Mouse (Mus musculus): ENCODE results near the gene Krcc1. TPM values are rescaled to one million over a fixed set of nuclear protein-coding genes. Genes with fewer than 3 reads are reported as not detected.

The Krcc1 gene
- polyA plus RNA-seq, 1 experiment from 2014 or later, result 69.2 TPM

- Histone ChIP-seq H3K36me3 (ENCODE audit: control insufficient read depth, insufficient read depth, low read length) (no peaks in the 10 kb centered on the region), H3K9me3 (ENCODE audit: control insufficient read depth, low read length) (no peaks in the 10 kb centered on the region), H3K4me1 (ENCODE audit: control insufficient read depth in 2 of 2, insufficient read depth in 2 of 2, low read length in 2 of 2) (peaks cover 11 to 27% of the 10 kb centered on the region in 2 experiments), H3K27ac (replicated peaks in 1 of 2; ENCODE audit: control insufficient read depth in 1 of 2, insufficient read depth in 1 of 2, low read depth in 2 of 2, low read length in 2 of 2) (peak overlapping the region; percentile 93 to 96), H3K4me2 (ENCODE audit: low read length) (peak overlapping the region; percentile 73), H3K4me3 (ENCODE audit: control insufficient read depth in 1 of 2, insufficient read depth in 1 of 2, low read depth in 1 of 2, low read length in 2 of 2) (peak overlapping the region; percentile 75 to 86), H3K27me3 (ENCODE audit: control insufficient read depth, insufficient read depth, low read length) (no peaks in the 10 kb centered on the region), H3K9ac (ENCODE audit: low read length) (peak overlapping the region; percentile 97)
- ATAC-seq (ENCODE audit: insufficient number of reproducible peaks, insufficient read depth, low FRiP score, low read depth), result no peak
- WGBS, result 2% methylated on average over 11 of the region's 11 CpGs
Observed at GRCm38 (mm10) chr6:71272316-71272741, 852 bp downstream of the Krcc1 start.

- H3K9me3 ChIP-seq (ENCODE audit: control insufficient read depth, low read length), result no peaks in the 10 kb centered on the region
- 81% methylated on average over 1 of the region's 1 CpGs for WGBS
- no peak overlapping the region for H3K27ac ChIP-seq (replicated peaks in 1 of 2; ENCODE audit: control insufficient read depth in 1 of 2, insufficient read depth in 1 of 2, low read depth in 2 of 2, low read length in 2 of 2)
- no peak for ATAC-seq (ENCODE audit: insufficient number of reproducible peaks, insufficient read depth, low FRiP score, low read depth)
- peaks cover 11 to 27% of the 10 kb centered on the region in 2 experiments for H3K4me1 ChIP-seq (ENCODE audit: control insufficient read depth in 2 of 2, insufficient read depth in 2 of 2, low read length in 2 of 2)
- no peak overlapping the region for H3K9ac ChIP-seq (ENCODE audit: low read length)
- H3K36me3 ChIP-seq (ENCODE audit: control insufficient read depth, insufficient read depth, low read length), result no peaks in the 10 kb centered on the region
- H3K27me3 ChIP-seq (ENCODE audit: control insufficient read depth, insufficient read depth, low read length), result no peaks in the 10 kb centered on the region
- H3K4me3 ChIP-seq (ENCODE audit: control insufficient read depth in 1 of 2, insufficient read depth in 1 of 2, low read depth in 1 of 2, low read length in 2 of 2), result no peak overlapping the region
- H3K4me2 ChIP-seq (ENCODE audit: low read length), result no peak overlapping the region
Observed at GRCm38 (mm10) chr6:71273715-71274114, 2.2 kb downstream of the Krcc1 start.

DNA sequence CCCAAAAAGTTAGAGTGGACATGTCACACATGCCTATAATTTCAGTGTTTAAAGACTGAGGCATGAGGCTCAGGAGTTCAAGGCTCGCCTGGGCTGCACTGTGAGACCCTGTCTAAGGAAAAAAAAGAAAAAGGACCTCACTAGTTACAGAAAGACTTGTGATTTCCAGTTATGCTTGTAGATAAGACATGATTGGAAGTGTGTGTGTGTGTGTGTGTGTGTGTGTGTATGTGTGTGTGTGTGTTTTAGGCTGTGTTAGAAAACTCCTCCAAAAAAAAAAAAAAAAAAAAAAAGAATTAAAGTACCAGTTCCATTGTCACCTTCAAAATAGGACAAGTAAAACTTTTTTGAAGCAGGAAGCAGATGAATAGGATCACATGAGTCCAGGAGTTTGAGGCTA lies 3.1 kb downstream of the Krcc1 start:
- Histone ChIP-seq H3K9me3 (ENCODE audit: control insufficient read depth, low read length) (no peaks in the 10 kb centered on the region), H3K4me2 (ENCODE audit: low read length) (no peak overlapping the region), H3K4me3 (ENCODE audit: control insufficient read depth in 1 of 2, insufficient read depth in 1 of 2, low read depth in 1 of 2, low read length in 2 of 2) (no peak overlapping the region), H3K27ac (replicated peaks in 1 of 2; ENCODE audit: control insufficient read depth in 1 of 2, insufficient read depth in 1 of 2, low read depth in 2 of 2, low read length in 2 of 2) (no peak overlapping the region), H3K36me3 (ENCODE audit: control insufficient read depth, insufficient read depth, low read length) (no peaks in the 10 kb centered on the region), H3K27me3 (ENCODE audit: control insufficient read depth, insufficient read depth, low read length) (no peaks in the 10 kb centered on the region), H3K4me1 (ENCODE audit: control insufficient read depth in 2 of 2, insufficient read depth in 2 of 2, low read length in 2 of 2) (peaks cover 9 to 25% of the 10 kb centered on the region in 2 experiments), H3K9ac (ENCODE audit: low read length) (no peak overlapping the region)
- no peak for ATAC-seq (ENCODE audit: insufficient number of reproducible peaks, insufficient read depth, low FRiP score, low read depth)
- WGBS, result 90% methylated on average over 1 of the region's 1 CpGs

DNA sequence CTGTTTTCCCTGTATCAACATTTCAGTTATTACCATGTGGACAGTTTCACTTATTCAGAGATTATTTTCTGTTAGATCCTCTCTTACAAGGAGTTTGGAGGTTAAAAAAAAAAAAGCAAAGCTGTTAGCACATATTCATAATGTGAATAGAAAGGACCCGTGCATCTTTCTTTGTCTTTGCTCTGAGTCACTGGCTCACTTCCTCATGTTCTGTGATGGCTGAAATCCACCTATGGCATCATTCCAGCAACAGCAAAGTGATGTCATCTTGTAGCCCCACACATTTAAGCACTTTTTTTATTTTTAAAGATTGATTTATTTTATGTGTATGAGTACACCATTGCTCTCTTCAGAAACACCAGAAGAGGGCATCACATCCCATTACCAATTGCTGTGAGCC lies 7.9 kb downstream of the Krcc1 start:
- no peak overlapping the region for H3K4me3 ChIP-seq (ENCODE audit: control insufficient read depth in 1 of 2, insufficient read depth in 1 of 2, low read depth in 1 of 2, low read length in 2 of 2)
- no peak for ATAC-seq (ENCODE audit: insufficient number of reproducible peaks, insufficient read depth, low FRiP score, low read depth)
- 0 out of 4 replicates have a peak, but pooled peaks cover 0 to under 1% of the 10 kb centered on the region in 2 experiments for H3K4me1 ChIP-seq (ENCODE audit: control insufficient read depth in 2 of 2, insufficient read depth in 2 of 2, low read length in 2 of 2)
- H3K9ac ChIP-seq (ENCODE audit: low read length), result no peak overlapping the region
- H3K9me3 ChIP-seq (ENCODE audit: control insufficient read depth, low read length), result no peaks in the 10 kb centered on the region
- no peak overlapping the region for H3K27ac ChIP-seq (replicated peaks in 1 of 2; ENCODE audit: control insufficient read depth in 1 of 2, insufficient read depth in 1 of 2, low read depth in 2 of 2, low read length in 2 of 2)
- peaks cover 21% of the 10 kb centered on the region for H3K36me3 ChIP-seq (ENCODE audit: control insufficient read depth, insufficient read depth, low read length)
- H3K4me2 ChIP-seq (ENCODE audit: low read length), result no peak overlapping the region
- WGBS, result 47% methylated on average over 1 of the region's 1 CpGs
- H3K27me3 ChIP-seq (ENCODE audit: control insufficient read depth, insufficient read depth, low read length), result no peaks in the 10 kb centered on the region

GRCm38 (mm10) chr6:71293509-71293908 lies 22.0 kb downstream of the Krcc1 start:
- Histone ChIP-seq H3K4me2 (ENCODE audit: low read length) (no peak overlapping the region), H3K27ac (replicated peaks in 1 of 2; ENCODE audit: control insufficient read depth in 1 of 2, insufficient read depth in 1 of 2, low read depth in 2 of 2, low read length in 2 of 2) (no peak overlapping the region), H3K9me3 (ENCODE audit: control insufficient read depth, low read length) (0 out of 2 replicates have a peak, but pooled peaks cover 5% of the 10 kb centered on the region), H3K36me3 (ENCODE audit: control insufficient read depth, insufficient read depth, low read length) (no peaks in the 10 kb centered on the region), H3K27me3 (ENCODE audit: control insufficient read depth, insufficient read depth, low read length) (no peaks in the 10 kb centered on the region), H3K4me1 (ENCODE audit: control insufficient read depth in 2 of 2, insufficient read depth in 2 of 2, low read length in 2 of 2) (no peaks in the 10 kb centered on the region), H3K4me3 (ENCODE audit: control insufficient read depth in 1 of 2, insufficient read depth in 1 of 2, low read depth in 1 of 2, low read length in 2 of 2) (no peak overlapping the region), H3K9ac (ENCODE audit: low read length) (no peak overlapping the region)
- WGBS, result 77% methylated on average over 14 of the region's 14 CpGs
- ATAC-seq (ENCODE audit: insufficient number of reproducible peaks, insufficient read depth, low FRiP score, low read depth), result no peak

- WGBS, result 66% methylated on average over 6 of the region's 6 CpGs
- Histone ChIP-seq H3K27ac (replicated peaks in 1 of 2; ENCODE audit: control insufficient read depth in 1 of 2, insufficient read depth in 1 of 2, low read depth in 2 of 2, low read length in 2 of 2) (no peak overlapping the region), H3K9ac (ENCODE audit: low read length) (no peak overlapping the region), H3K27me3 (ENCODE audit: control insufficient read depth, insufficient read depth, low read length) (no peaks in the 10 kb centered on the region), H3K36me3 (ENCODE audit: control insufficient read depth, insufficient read depth, low read length) (no peaks in the 10 kb centered on the region), H3K4me3 (ENCODE audit: control insufficient read depth in 1 of 2, insufficient read depth in 1 of 2, low read depth in 1 of 2, low read length in 2 of 2) (no peak overlapping the region), H3K4me1 (ENCODE audit: control insufficient read depth in 2 of 2, insufficient read depth in 2 of 2, low read length in 2 of 2) (no peaks in the 10 kb centered on the region), H3K9me3 (ENCODE audit: control insufficient read depth, low read length) (no peaks in the 10 kb centered on the region), H3K4me2 (ENCODE audit: low read length) (no peak overlapping the region)
- ATAC-seq (ENCODE audit: insufficient number of reproducible peaks, insufficient read depth, low FRiP score, low read depth), result no peak
Observed at GRCm38 (mm10) chr6:71295303-71295702, 23.8 kb downstream of the Krcc1 start.

DNA sequence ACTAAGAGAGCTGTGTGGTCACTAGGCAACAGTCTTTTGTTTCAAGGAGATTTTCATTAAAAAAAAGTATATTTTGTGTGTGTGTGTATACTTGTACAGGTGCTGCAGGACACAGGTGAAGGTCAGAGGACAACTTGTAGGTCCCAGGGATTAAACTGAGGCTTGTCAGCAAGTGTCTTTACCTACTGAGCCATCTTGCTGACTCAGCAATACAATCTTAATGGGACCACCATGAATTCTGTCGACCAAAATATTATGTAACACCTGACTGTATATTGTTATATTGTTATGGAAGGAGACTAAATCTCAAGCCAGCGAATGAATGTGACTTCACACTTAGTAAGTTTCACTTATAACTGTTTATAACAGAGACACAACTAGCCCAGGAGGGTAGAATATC lies 26.6 kb downstream of the Krcc1 start:
- Histone ChIP-seq H3K36me3 (ENCODE audit: control insufficient read depth, insufficient read depth, low read length) (no peaks in the 10 kb centered on the region), H3K4me1 (ENCODE audit: control insufficient read depth in 2 of 2, insufficient read depth in 2 of 2, low read length in 2 of 2) (no peaks in the 10 kb centered on the region), H3K4me2 (ENCODE audit: low read length) (no peak overlapping the region), H3K27me3 (ENCODE audit: control insufficient read depth, insufficient read depth, low read length) (no peaks in the 10 kb centered on the region), H3K9me3 (ENCODE audit: control insufficient read depth, low read length) (no peaks in the 10 kb centered on the region), H3K9ac (ENCODE audit: low read length) (no peak overlapping the region), H3K27ac (replicated peaks in 1 of 2; ENCODE audit: control insufficient read depth in 1 of 2, insufficient read depth in 1 of 2, low read depth in 2 of 2, low read length in 2 of 2) (no peak overlapping the region), H3K4me3 (ENCODE audit: control insufficient read depth in 1 of 2, insufficient read depth in 1 of 2, low read depth in 1 of 2, low read length in 2 of 2) (no peak overlapping the region)
- 63% methylated on average over 2 of the region's 2 CpGs for WGBS
- no peak for ATAC-seq (ENCODE audit: insufficient number of reproducible peaks, insufficient read depth, low FRiP score, low read depth)

GRCm38 (mm10) chr6:71298751-71299150 lies 27.3 kb downstream of the Krcc1 start:
- no peaks in the 10 kb centered on the region for H3K36me3 ChIP-seq (ENCODE audit: control insufficient read depth, insufficient read depth, low read length)
- no peaks in the 10 kb centered on the region for H3K4me1 ChIP-seq (ENCODE audit: control insufficient read depth in 2 of 2, insufficient read depth in 2 of 2, low read length in 2 of 2)
- no peaks in the 10 kb centered on the region for H3K27me3 ChIP-seq (ENCODE audit: control insufficient read depth, insufficient read depth, low read length)
- no peak overlapping the region for H3K4me3 ChIP-seq (ENCODE audit: control insufficient read depth in 1 of 2, insufficient read depth in 1 of 2, low read depth in 1 of 2, low read length in 2 of 2)
- 52% methylated on average over 3 of the region's 3 CpGs for WGBS
- ATAC-seq (ENCODE audit: insufficient number of reproducible peaks, insufficient read depth, low FRiP score, low read depth), result no peak
- H3K27ac ChIP-seq (replicated peaks in 1 of 2; ENCODE audit: control insufficient read depth in 1 of 2, insufficient read depth in 1 of 2, low read depth in 2 of 2, low read length in 2 of 2), result no peak overlapping the region
- no peaks in the 10 kb centered on the region for H3K9me3 ChIP-seq (ENCODE audit: control insufficient read depth, low read length)
- no peak overlapping the region for H3K9ac ChIP-seq (ENCODE audit: low read length)
- H3K4me2 ChIP-seq (ENCODE audit: low read length), result no peak overlapping the region

Measured in heart, embryonic 14.5 days (tissue).